Mouse (Mus musculus): Measurements from ENCODE around the gene Zfp82. TPM values are rescaled to one million over a fixed set of nuclear protein-coding genes. Genes with fewer than 3 reads are reported as not detected.

Zfp82 gene
- polyA plus RNA-seq, 2 experiments, result 0.50 to 1.2 TPM

GRCm38 (mm10) chr7:30064622-30065021, 8.1 kb downstream of the Zfp82 start:
- no peak overlapping the region for H3K4me3 ChIP-seq (ENCODE audit: insufficient read depth in 1 of 2, low read depth in 2 of 2, low read length in 2 of 2)
- H3K27me3 ChIP-seq (ENCODE audit: control insufficient read depth, insufficient read depth, low read length), result no peaks in the 10 kb centered on the region
- H3K9me3 ChIP-seq (ENCODE audit: control insufficient read depth, low read length), result no peaks in the 10 kb centered on the region
- H3K9ac ChIP-seq (replicated peaks), result no peak overlapping the region
- WGBS (ENCODE audit: insufficient replicate concordance), result 74% methylated on average over 5 of the region's 5 CpGs
- no peak for ATAC-seq (ENCODE audit: insufficient read depth)
- H3K4me2 ChIP-seq (ENCODE audit: low read depth), result no peak overlapping the region
- no peak for DNase-seq (ENCODE audit: low read depth in 3 of 3, low spot score in 3 of 3)
- no peaks in the 10 kb centered on the region for H3K36me3 ChIP-seq (replicated peaks; ENCODE audit: control insufficient read depth, insufficient read depth, low read depth)
- H3K4me1 ChIP-seq (replicated peaks; ENCODE audit: control insufficient read depth in 2 of 2, insufficient read depth in 2 of 2, low read length in 1 of 2), result no peaks in the 10 kb centered on the region
- TF ChIP-seq CTCF (IDR thresholded peaks at IDR 0.05; ENCODE audit: low read depth) (peak; percentile 53), EP300 (IDR thresholded peaks at IDR 0.05; ENCODE audit: low read depth) (no peak)
- no peak overlapping the region for H3K27ac ChIP-seq

GRCm38 (mm10) chr7:30062478-30062877, 10.2 kb downstream of the Zfp82 start:
- Histone ChIP-seq H3K9ac (replicated peaks) (no peak overlapping the region), H3K9me3 (ENCODE audit: control insufficient read depth, low read length) (no peaks in the 10 kb centered on the region), H3K27me3 (ENCODE audit: control insufficient read depth, insufficient read depth, low read length) (no peaks in the 10 kb centered on the region), H3K36me3 (replicated peaks; ENCODE audit: control insufficient read depth, insufficient read depth, low read depth) (no peaks in the 10 kb centered on the region), H3K4me3 (ENCODE audit: insufficient read depth in 1 of 2, low read depth in 2 of 2, low read length in 2 of 2) (no peak overlapping the region), H3K4me2 (ENCODE audit: low read depth) (no peak overlapping the region), H3K4me1 (replicated peaks; ENCODE audit: control insufficient read depth in 2 of 2, insufficient read depth in 2 of 2, low read length in 1 of 2) (no peaks in the 10 kb centered on the region), H3K27ac (no peak overlapping the region)
- DNase-seq (ENCODE audit: low read depth in 3 of 3, low spot score in 3 of 3) (peak in 2 of 3 experiments; percentile 2 to 9), ATAC-seq (ENCODE audit: insufficient read depth) (no peak)
- 69% methylated on average over 5 of the region's 5 CpGs for WGBS (ENCODE audit: insufficient replicate concordance)
- TF ChIP-seq EP300 (IDR thresholded peaks at IDR 0.05; ENCODE audit: low read depth), result no peak
- TF ChIP-seq CTCF (IDR thresholded peaks at IDR 0.05; ENCODE audit: low read depth), result peak; percentile 67

GRCm38 (mm10) chr7:30060341-30060740, 12.4 kb downstream of the Zfp82 start:
- H3K36me3 ChIP-seq (replicated peaks; ENCODE audit: control insufficient read depth, insufficient read depth, low read depth), result no peaks in the 10 kb centered on the region; the same call in 1 of the 2 replicates
- H3K4me1 ChIP-seq (replicated peaks; ENCODE audit: control insufficient read depth in 2 of 2, insufficient read depth in 2 of 2, low read length in 1 of 2), result no peaks in the 10 kb centered on the region
- H3K9ac ChIP-seq (replicated peaks), result no peak overlapping the region
- H3K27ac ChIP-seq, result no peak overlapping the region
- no peak overlapping the region for H3K4me3 ChIP-seq (ENCODE audit: insufficient read depth in 1 of 2, low read depth in 2 of 2, low read length in 2 of 2)
- no peak for TF ChIP-seq CTCF (IDR thresholded peaks at IDR 0.05; ENCODE audit: low read depth)
- no peak for TF ChIP-seq EP300 (IDR thresholded peaks at IDR 0.05; ENCODE audit: low read depth)
- H3K9me3 ChIP-seq (ENCODE audit: control insufficient read depth, low read length), result no peaks in the 10 kb centered on the region
- DNase-seq (ENCODE audit: low read depth in 3 of 3, low spot score in 3 of 3) (no peak), ATAC-seq (ENCODE audit: insufficient read depth) (no peak)
- H3K4me2 ChIP-seq (ENCODE audit: low read depth), result no peak overlapping the region
- H3K27me3 ChIP-seq (ENCODE audit: control insufficient read depth, insufficient read depth, low read length), result no peaks in the 10 kb centered on the region
- WGBS (ENCODE audit: insufficient replicate concordance), result 83% methylated on average over 6 of the region's 6 CpGs

DNA sequence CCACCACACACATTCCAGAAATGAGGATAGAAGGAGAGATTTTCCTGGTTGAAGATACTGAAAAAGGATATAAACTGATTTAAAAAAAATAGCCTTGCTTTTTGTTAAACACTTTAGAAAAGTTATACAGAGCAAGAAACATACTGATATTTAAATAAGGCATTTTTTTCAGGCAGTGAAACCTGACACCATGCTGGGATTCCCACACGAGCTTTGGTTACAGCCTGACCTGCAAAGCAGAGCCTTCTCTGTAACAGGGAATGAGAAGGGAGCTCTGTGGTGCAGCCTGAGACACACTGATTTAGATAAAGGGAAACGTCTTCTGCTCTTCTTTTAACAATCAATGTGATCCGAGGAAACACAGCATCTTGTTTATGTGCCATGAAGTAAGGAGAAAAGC, 19.1 kb downstream of the Zfp82 start:
- H3K4me3 ChIP-seq (ENCODE audit: insufficient read depth in 1 of 2, low read depth in 2 of 2, low read length in 2 of 2), result no peak overlapping the region
- H3K27me3 ChIP-seq (ENCODE audit: control insufficient read depth, insufficient read depth, low read length), result no peaks in the 10 kb centered on the region
- no peaks in the 10 kb centered on the region for H3K9me3 ChIP-seq (ENCODE audit: control insufficient read depth, low read length)
- no peak overlapping the region for H3K9ac ChIP-seq (replicated peaks)
- peaks cover 8% of the 10 kb centered on the region in 2 experiments for H3K4me1 ChIP-seq (replicated peaks; ENCODE audit: control insufficient read depth in 2 of 2, insufficient read depth in 2 of 2, low read length in 1 of 2)
- TF ChIP-seq CTCF (IDR thresholded peaks at IDR 0.05; ENCODE audit: low read depth), result no peak
- TF ChIP-seq EP300 (IDR thresholded peaks at IDR 0.05; ENCODE audit: low read depth), result no peak
- H3K27ac ChIP-seq, result no peak overlapping the region
- no peak for DNase-seq (ENCODE audit: low read depth in 3 of 3, low spot score in 3 of 3)
- WGBS (ENCODE audit: insufficient replicate concordance), result 10% methylated on average over 3 of the region's 3 CpGs
- H3K36me3 ChIP-seq (replicated peaks; ENCODE audit: control insufficient read depth, insufficient read depth, low read depth), result no peaks in the 10 kb centered on the region; the same call in 1 of the 2 replicates
- ATAC-seq (ENCODE audit: insufficient read depth), result no peak
- no peak overlapping the region for H3K4me2 ChIP-seq (ENCODE audit: low read depth)

GRCm38 (mm10) chr7:30050882-30051548, 21.7 kb downstream of the Zfp82 start, which contains the start of gene Zfp14:
Gene Zfp14, minus strand, starts transcription at chr7:30051380.
- H3K27ac ChIP-seq, result no peak within 1 kb of the TSS
- H3K4me3 ChIP-seq (ENCODE audit: insufficient read depth in 1 of 2, low read depth in 2 of 2, low read length in 2 of 2), result peak within 1 kb of the TSS; percentile 83 to 91

More at GRCm38 (mm10) chr7:30050882-30051548, 21.7 kb downstream of the Zfp82 start, which contains the start of gene Zfp14:
- ATAC-seq (ENCODE audit: insufficient read depth) (peak; percentile 100), DNase-seq (ENCODE audit: low read depth in 3 of 3, low spot score in 3 of 3) (peak; percentile 60 to 75 (median 66))
- H3K27me3 ChIP-seq (ENCODE audit: control insufficient read depth, insufficient read depth, low read length), result no peaks in the 10 kb centered on the region
- TF ChIP-seq EP300 (IDR thresholded peaks at IDR 0.05; ENCODE audit: low read depth) (no peak), CTCF (IDR thresholded peaks at IDR 0.05; ENCODE audit: low read depth) (no peak)
- H3K9ac ChIP-seq (replicated peaks), result peak within 1 kb of the TSS; percentile 64
- WGBS (ENCODE audit: insufficient replicate concordance), result under 1% methylated on average over 40 of the region's 40 CpGs
- peak within 1 kb of the TSS; percentile 79 for H3K4me2 ChIP-seq (ENCODE audit: low read depth)
- H3K9me3 ChIP-seq (ENCODE audit: control insufficient read depth, low read length), result no peaks in the 10 kb centered on the region
- no peaks in the 10 kb centered on the region for H3K36me3 ChIP-seq (replicated peaks; ENCODE audit: control insufficient read depth, insufficient read depth, low read depth)
- H3K4me1 ChIP-seq (replicated peaks; ENCODE audit: control insufficient read depth in 2 of 2, insufficient read depth in 2 of 2, low read length in 1 of 2), result peaks cover 8% of the 10 kb centered on the region in 2 experiments

Data from liver, embryonic 14.5 days (tissue).